Mouse (Mus musculus): ENCODE measurements around the gene Dst.

DNA sequence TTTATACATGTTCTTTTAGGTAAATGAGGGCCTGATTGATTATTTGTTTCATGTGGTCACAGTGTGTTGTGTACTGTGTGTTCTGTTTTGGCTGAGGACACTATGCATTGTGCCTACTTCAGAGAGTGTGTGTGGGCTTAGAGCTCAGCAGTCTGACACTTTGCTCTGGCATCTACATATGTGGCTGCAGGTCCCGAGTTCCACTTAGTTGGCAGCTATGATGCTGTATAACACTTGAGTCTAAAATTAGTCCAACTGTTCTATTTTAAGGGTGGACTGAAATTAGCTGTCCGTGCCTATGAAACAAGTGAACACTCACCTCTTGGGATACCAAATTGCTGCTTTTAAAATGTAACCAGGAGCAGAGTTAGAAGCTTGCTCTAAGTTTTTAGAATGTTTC, 113.5 kb downstream of the Dst start:
- TF ChIP-seq CTCF (conservative IDR thresholded peaks at IDR 0.05; ENCODE audit: low read length) (no peak), POU5F1 (IDR thresholded peaks at IDR 0.05; ENCODE audit: borderline replicate concordance, low read length) (no peak), NANOG (IDR thresholded peaks at IDR 0.05; ENCODE audit: borderline replicate concordance, low read length) (no peak)

All from E14TG2a.4 (cell line).